Mouse (Mus musculus) liver, embryonic 12.5 days (tissue): ENCODE data around the gene Kcnip1. TPM values are rescaled to one million over a fixed set of nuclear protein-coding genes. Genes with fewer than 3 reads are reported as not detected.
A peak's percentile ranks its signal among the peaks of the same experiment; 100 is the strongest.

Source experiments
- ATAC-seq: fragments of 200-750 bp; cut with Nextera tagmentation; 2 replicates; pipeline ENCODE4 v1.8.0; 2017; ENCODE audit warnings: moderate number of reproducible peaks, mild to moderate bottlenecking, moderate library complexity
- H3K27ac ChIP-seq: fragments of 300-500 bp; sonication (generic); 2 replicates; pipeline ENCODE4 v1.5.1; 2016; ENCODE audit warnings: mild to moderate bottlenecking
- H3K27me3 ChIP-seq: fragments of 300-500 bp; sonication (generic); replicated peaks from 2 replicates; pipeline ENCODE4 v1.6.1; 2016; ENCODE audit warnings: mild to moderate bottlenecking, moderate library complexity
- H3K36me3 ChIP-seq: fragments of 300-500 bp; sonication (generic); 2 replicates; pipeline ENCODE4 v1.6.1; 2016; ENCODE audit warnings: mild to moderate bottlenecking, moderate library complexity
- H3K4me1 ChIP-seq: fragments of 300-500 bp; sonication (generic); 2 replicates; pipeline ENCODE4 v1.6.1; 2016
- H3K4me2 ChIP-seq: fragments of 300-500 bp; sonication (generic); 2 replicates; pipeline ENCODE4 v1.6.1; 2016; ENCODE audit warnings: mild to moderate bottlenecking, moderate library complexity
- H3K4me3 ChIP-seq: fragments of 300-500 bp; sonication (generic); 2 replicates; pipeline ENCODE4 v1.5.1; 2016; ENCODE audit warnings: mild to moderate bottlenecking, moderate library complexity
- H3K9ac ChIP-seq: fragments of 300-500 bp; sonication (generic); 2 replicates; pipeline ENCODE4 v1.6.1; 2016; ENCODE audit warnings: mild to moderate bottlenecking, moderate library complexity
- H3K9me3 ChIP-seq: fragments of 300-500 bp; sonication (generic); replicated peaks from 2 replicates; pipeline ENCODE4 v1.6.1; 2016; ENCODE audit warnings: mild to moderate bottlenecking, moderate library complexity
- WGBS: fragments of 180-500 bp; shearing (Covaris S2); methylation state at CpG from one replicate; pipeline ENCODE4 v1.1.7; 2016; ENCODE audit not compliant: insufficient replicate concordance; 5-methylcytosine and 5-hydroxymethylcytosine counted together
- polyA plus RNA-seq: library from polyadenylated mRNA; unstranded; fragments of >200 nt; fragmentation: Nextera tagmentation; extraction: Ambion mirVana; gene quantifications from 2 replicates; pipeline ENCODE4 v1.2.1, GENCODE M21; 2016

The Kcnip1 gene
- polyA plus RNA-seq, 1 experiment from 2014 or later: 0.39 TPM

GRCm38 (mm10) chr11:33845931-33846330 lies 147.0 kb downstream of the Kcnip1 start:
- Histone ChIP-seq H3K36me3 (no peaks in the 10 kb centered on the region), H3K4me2 (no peak overlapping the region), H3K27me3 (peaks cover 60% of the 10 kb centered on the region), H3K9me3 (no peaks in the 10 kb centered on the region), H3K9ac (no peak overlapping the region), H3K4me1 (no peaks in the 10 kb centered on the region), H3K4me3 (no peak overlapping the region), H3K27ac (no peak overlapping the region)
- 36% methylated on average over 5 of the region's 5 CpGs for WGBS
- ATAC-seq: no peak

GRCm38 (mm10) chr11:33843294-33843864 lies 149.6 kb downstream of the Kcnip1 start:
- H3K4me3 ChIP-seq: peak overlapping the region; percentile 30

DNA sequence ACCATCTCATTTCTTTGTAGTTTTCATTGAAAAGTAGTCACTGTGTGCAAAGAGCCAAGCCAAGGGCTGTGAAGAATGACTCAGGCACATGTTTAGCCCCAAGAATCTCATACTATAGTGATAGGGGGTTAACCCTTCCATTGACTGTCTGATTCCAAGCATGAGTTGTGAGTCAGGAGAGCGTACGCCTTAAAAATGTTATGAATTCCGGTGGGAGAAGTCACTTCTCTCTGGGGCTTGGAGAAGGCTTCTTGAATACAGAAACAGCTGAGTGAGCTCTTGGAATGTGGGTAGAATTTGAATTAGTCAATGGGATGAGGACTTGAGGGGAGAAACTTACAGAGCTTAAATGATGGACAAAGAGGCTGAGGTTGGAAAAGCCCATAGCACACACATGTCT lies 153.9 kb downstream of the Kcnip1 start:
- Histone ChIP-seq H3K4me3 (no peak overlapping the region), H3K4me2 (no peak overlapping the region), H3K9me3 (no peaks in the 10 kb centered on the region), H3K9ac (no peak overlapping the region), H3K27me3 (peaks cover 41% of the 10 kb centered on the region), H3K4me1 (no peaks in the 10 kb centered on the region), H3K36me3 (no peaks in the 10 kb centered on the region), H3K27ac (no peak overlapping the region)
- no peak for ATAC-seq
- 90% methylated on average over 3 of the region's 3 CpGs for WGBS

More at GRCm38 (mm10) chr11:33843294-33843864, 149.6 kb downstream of the Kcnip1 start:
- no peaks in the 10 kb centered on the region for H3K4me1 ChIP-seq
- ATAC-seq: no peak
- no peaks in the 10 kb centered on the region for H3K36me3 ChIP-seq
- 4% methylated on average over 51 of the region's 52 CpGs for WGBS
- peaks cover 70% of the 10 kb centered on the region for H3K27me3 ChIP-seq
- peak overlapping the region; percentile 51 for H3K4me2 ChIP-seq
- no peak overlapping the region for H3K27ac ChIP-seq
- H3K9ac ChIP-seq: no peak overlapping the region
- H3K9me3 ChIP-seq: no peaks in the 10 kb centered on the region

DNA sequence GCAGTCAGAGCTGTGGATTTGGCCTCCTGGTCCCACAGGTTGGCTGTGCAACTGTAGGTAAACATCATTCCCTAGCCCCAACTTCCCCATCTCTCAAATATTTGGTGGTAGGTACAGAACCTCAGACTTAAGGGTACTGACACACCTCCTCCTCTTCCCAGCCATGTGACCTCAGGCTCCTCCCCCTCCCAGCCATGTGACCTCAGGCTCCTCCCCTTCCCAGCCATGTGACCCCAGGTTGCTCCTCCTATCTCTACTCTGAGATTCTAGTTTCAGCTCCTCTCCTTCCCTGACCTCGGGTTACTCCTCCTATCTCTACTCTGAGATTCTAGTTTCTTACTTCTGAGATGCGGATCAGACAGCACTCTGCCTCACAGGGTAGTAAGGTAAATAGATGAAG lies 163.2 kb downstream of the Kcnip1 start:
- WGBS: 64% methylated on average over 2 of the region's 2 CpGs
- Histone ChIP-seq H3K27me3 (no peaks in the 10 kb centered on the region), H3K4me1 (no peaks in the 10 kb centered on the region), H3K36me3 (no peaks in the 10 kb centered on the region), H3K9me3 (no peaks in the 10 kb centered on the region), H3K4me2 (no peak overlapping the region), H3K9ac (no peak overlapping the region), H3K27ac (no peak overlapping the region), H3K4me3 (no peak overlapping the region)
- no peak for ATAC-seq

DNA sequence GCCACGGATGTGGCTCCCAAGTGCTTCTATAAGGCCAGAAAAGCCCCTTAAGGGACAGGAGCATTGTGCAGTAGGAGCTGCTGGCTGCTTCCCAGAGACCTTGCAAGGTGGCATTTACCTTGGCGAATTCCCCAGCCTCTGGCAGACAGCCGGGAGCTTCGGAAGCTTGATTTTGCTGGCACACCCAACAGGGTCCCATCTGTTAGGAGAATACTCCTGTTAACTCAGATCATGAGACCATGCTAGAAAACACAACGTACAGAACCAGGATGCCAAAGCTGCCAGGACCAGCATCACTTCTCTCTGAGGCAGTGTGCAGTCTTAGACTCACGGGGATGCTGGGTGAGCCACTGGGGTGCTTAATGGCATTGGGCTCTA lies 165.1 kb downstream of the Kcnip1 start:
- H3K9ac ChIP-seq: no peak overlapping the region
- H3K27me3 ChIP-seq: no peaks in the 10 kb centered on the region
- no peaks in the 10 kb centered on the region for H3K9me3 ChIP-seq
- no peaks in the 10 kb centered on the region for H3K4me1 ChIP-seq
- no peak overlapping the region for H3K27ac ChIP-seq
- no peak overlapping the region for H3K4me3 ChIP-seq
- no peaks in the 10 kb centered on the region for H3K36me3 ChIP-seq
- no peak for ATAC-seq
- WGBS: 62% methylated on average over 6 of the region's 6 CpGs
- no peak overlapping the region for H3K4me2 ChIP-seq

DNA sequence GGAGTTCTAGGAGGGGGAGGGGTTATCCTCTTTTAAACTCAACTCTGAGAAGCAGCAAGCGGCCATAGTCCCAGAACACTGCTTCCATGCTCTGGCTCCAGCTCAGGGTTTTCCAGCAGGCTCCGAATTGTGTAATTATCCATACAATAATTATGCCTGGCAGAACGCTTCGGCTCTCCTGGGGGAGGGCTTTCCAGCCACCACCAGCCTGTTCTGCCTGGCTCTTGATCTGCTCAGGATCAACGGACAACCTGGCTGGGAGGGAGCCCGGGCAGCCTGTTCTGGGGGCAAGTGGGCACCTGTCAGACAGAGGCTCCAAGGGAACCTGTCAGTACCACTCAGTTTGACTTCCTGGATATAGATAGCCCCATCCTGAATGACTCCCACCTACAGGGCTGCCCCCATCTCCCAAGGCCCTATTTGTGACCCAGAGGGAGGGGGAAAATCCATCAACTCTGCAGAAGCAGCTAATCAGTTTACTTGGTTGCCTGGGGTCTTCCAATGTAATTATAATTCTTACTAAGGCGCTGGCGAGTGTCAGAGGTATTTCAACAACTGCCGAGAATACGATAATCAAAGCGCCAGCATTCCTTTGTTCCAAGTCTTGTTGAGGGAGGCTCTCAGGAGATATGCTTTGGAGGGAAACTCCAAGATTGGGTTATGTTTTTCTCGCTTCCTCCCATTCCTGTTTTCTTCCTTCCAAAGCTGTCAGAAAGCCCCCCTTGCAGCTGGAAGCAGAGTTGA lies 165.7 kb downstream of the Kcnip1 start:
- ATAC-seq: no peak
- no peak overlapping the region for H3K4me2 ChIP-seq
- WGBS: 62% methylated on average over 12 of the region's 12 CpGs

DNA sequence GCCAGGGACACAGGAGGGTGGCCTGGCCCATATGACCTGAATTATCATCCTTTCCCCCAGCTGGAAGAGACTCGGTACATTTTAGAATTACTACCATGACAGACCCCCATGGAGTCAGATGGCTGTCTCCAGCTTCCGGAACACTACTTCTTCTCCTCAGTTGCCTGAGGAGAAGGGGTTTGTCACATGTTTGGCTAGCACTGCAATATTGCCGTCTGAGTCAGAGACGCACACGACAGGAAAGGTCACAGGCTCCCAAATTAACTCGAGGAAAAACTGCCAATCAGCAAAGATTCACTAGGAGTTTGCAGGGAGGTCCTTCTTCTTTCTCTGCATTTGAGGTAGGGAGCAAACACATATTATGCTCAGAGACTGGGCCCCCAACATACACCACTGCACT lies 168.2 kb downstream of the Kcnip1 start:
- no peak for ATAC-seq
- Histone ChIP-seq H3K4me2 (no peak overlapping the region), H3K36me3 (no peaks in the 10 kb centered on the region), H3K9ac (no peak overlapping the region), H3K9me3 (no peaks in the 10 kb centered on the region), H3K27ac (no peak overlapping the region), H3K4me1 (no peaks in the 10 kb centered on the region), H3K27me3 (peaks cover 2% of the 10 kb centered on the region; the same call in 1 of the 2 replicates), H3K4me3 (no peak overlapping the region)
- WGBS: 57% methylated on average over 6 of the region's 6 CpGs

More for the DNA sequence above, 165.7 kb downstream of the Kcnip1 start:
- H3K4me3 ChIP-seq: no peak overlapping the region
- no peaks in the 10 kb centered on the region for H3K9me3 ChIP-seq
- no peak overlapping the region for H3K27ac ChIP-seq
- H3K36me3 ChIP-seq: no peaks in the 10 kb centered on the region
- no peak overlapping the region for H3K9ac ChIP-seq
- H3K4me1 ChIP-seq: no peaks in the 10 kb centered on the region
- 0 out of 2 replicates have a peak, but pooled peaks cover under 1% of the 10 kb centered on the region for H3K27me3 ChIP-seq

DNA sequence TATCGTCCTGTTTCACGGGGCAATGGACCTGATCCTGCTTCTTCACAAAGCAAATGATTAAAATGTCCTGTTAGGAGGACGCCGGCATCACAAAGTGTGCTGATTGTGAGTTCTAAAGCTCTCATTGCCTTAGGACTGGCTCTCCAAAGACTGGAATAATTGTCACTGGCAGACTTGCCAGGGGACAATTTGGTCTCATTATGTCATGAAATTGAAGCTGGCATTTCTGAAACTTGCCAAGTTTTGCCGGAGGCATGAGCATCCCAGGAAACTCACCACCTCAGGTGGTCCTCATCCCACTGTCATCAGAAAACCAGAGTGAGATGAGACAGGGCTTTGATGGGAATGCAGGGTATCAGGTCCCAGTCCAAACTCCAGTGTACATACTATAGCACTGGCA lies 171.6 kb downstream of the Kcnip1 start:
- H3K4me2 ChIP-seq: no peak overlapping the region
- 75% methylated on average over 5 of the region's 5 CpGs for WGBS
- no peaks in the 10 kb centered on the region for H3K4me1 ChIP-seq
- H3K36me3 ChIP-seq: no peaks in the 10 kb centered on the region
- H3K27me3 ChIP-seq: peaks cover 7% of the 10 kb centered on the region; the same call in 1 of the 2 replicates
- H3K4me3 ChIP-seq: no peak overlapping the region
- no peak overlapping the region for H3K9ac ChIP-seq
- H3K9me3 ChIP-seq: no peaks in the 10 kb centered on the region
- no peak overlapping the region for H3K27ac ChIP-seq
- ATAC-seq: no peak

DNA sequence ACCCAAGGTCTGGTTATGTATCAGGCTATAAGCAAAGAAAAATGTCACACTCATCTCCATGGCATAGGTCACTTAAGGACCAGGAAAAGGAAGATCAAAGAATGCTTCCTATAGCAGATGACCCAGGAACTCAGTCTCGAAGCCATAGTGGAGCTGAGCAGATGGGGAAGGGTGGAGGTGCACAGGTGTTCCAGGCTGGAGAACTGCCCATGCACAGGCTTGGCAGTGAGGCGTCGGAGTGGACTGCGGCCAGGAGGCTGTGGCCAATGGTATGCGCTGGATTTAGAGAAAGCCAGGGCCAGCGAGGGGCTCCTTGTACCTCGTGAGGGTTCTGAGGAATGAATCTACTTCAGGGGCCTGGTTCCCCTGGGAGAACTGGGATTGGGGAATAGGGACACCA lies 172.1 kb downstream of the Kcnip1 start:
- H3K9me3 ChIP-seq: no peaks in the 10 kb centered on the region
- H3K4me3 ChIP-seq: no peak overlapping the region
- H3K4me2 ChIP-seq: no peak overlapping the region
- 74% methylated on average over 7 of the region's 7 CpGs for WGBS
- H3K9ac ChIP-seq: no peak overlapping the region
- no peak for ATAC-seq
- no peak overlapping the region for H3K27ac ChIP-seq
- H3K4me1 ChIP-seq: no peaks in the 10 kb centered on the region
- H3K36me3 ChIP-seq: no peaks in the 10 kb centered on the region
- peaks cover 7% of the 10 kb centered on the region; the same call in 1 of the 2 replicates for H3K27me3 ChIP-seq

DNA sequence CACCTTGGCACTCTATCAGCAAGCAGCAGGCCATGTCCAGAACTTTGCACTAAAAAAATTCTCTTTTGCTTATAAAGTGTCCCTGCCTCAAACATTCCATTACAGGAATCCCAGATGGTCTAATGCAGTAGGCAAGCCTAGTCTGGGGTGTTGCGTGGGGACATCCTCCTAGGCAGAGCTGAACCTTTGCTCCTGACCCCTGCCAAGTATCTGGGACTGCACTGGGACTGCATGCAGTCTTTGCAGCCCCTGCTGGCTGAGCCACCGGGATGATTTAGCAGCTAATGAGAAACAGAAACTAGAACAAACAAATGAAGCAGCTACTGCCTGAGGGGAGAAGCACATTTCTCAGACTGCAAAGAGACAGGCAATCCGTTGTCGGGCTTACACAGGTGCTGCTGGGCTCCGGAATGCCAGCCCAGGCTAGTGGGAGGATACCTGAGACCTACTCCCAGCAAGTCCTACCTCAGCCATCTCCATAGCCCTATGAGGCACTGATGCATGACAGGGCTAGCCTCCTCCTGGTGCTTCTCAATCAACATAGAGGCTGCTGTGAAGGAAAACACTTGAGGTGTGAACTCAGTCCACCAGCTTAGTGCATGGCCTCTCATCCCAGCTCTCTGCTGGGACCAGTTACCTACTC lies 174.0 kb downstream of the Kcnip1 start:
- H3K9ac ChIP-seq: no peak overlapping the region
- WGBS: 42% methylated on average over 5 of the region's 5 CpGs
- H3K4me1 ChIP-seq: no peaks in the 10 kb centered on the region
- H3K27me3 ChIP-seq: peaks cover 7% of the 10 kb centered on the region; the same call in 1 of the 2 replicates
- H3K36me3 ChIP-seq: no peaks in the 10 kb centered on the region
- H3K27ac ChIP-seq: no peak overlapping the region
- no peak for ATAC-seq
- no peaks in the 10 kb centered on the region for H3K9me3 ChIP-seq
- H3K4me3 ChIP-seq: no peak overlapping the region
- H3K4me2 ChIP-seq: no peak overlapping the region

DNA sequence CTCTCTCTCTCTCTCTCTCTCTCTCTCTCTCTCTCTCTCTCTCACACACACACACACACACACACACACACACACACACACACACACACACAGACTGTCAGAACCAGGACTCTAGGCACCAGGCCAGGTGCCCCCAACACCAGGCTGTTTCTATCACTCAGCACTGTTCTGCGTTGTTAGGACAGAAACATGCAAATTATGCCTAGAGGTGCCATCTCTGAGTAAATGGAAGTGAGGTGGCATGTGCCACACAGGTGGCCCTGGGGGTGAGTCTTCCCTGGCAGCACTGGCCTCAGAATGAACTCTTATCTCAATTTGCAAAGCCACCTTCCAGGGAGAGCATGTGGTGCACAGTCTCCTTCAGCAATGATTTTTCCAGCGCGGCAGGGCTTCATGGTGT lies 176.9 kb downstream of the Kcnip1 start:
- Histone ChIP-seq H3K27ac (no peak overlapping the region), H3K9me3 (no peaks in the 10 kb centered on the region), H3K4me2 (no peak overlapping the region), H3K4me1 (no peaks in the 10 kb centered on the region), H3K36me3 (no peaks in the 10 kb centered on the region), H3K9ac (no peak overlapping the region), H3K4me3 (no peak overlapping the region), H3K27me3 (peaks cover 4% of the 10 kb centered on the region; the same call in 1 of the 2 replicates)
- no peak for ATAC-seq
- 42% methylated on average over 3 of the region's 3 CpGs for whole genome bisulfite sequencing

GRCm38 (mm10) chr11:33810105-33810504 lies 182.8 kb downstream of the Kcnip1 start:
- Histone ChIP-seq H3K27ac (no peak overlapping the region), H3K36me3 (no peaks in the 10 kb centered on the region), H3K9ac (no peak overlapping the region), H3K4me1 (no peaks in the 10 kb centered on the region), H3K4me2 (no peak overlapping the region), H3K27me3 (no peaks in the 10 kb centered on the region), H3K4me3 (no peak overlapping the region), H3K9me3 (no peaks in the 10 kb centered on the region)
- ATAC-seq: no peak
- 57% methylated on average over 7 of the region's 7 CpGs for WGBS
